Mouse (Mus musculus) liver, embryonic 14 days (tissue): ENCODE data around the gene Syne3. TPM values are rescaled to one million over a fixed set of nuclear protein-coding genes. Genes with fewer than 3 reads are reported as not detected.

Experiments
- polyA plus RNA-seq: library from polyadenylated mRNA; depleted of rRNA; stranded (reverse); fragments of >200 nt; gene quantifications from 2 replicates; pipeline ENCODE4 v1.2.3, GENCODE M21; 2012; rRNA removed

Syne3 gene
- polyA plus RNA-seq, result 2.0 and 2.1 TPM in 2 replicates

GRCm38 (mm10) chr12:105009370-105010212 lies at the start of gene Syne3:
Gene Syne3, minus strand, starts transcription at chr12:105009809.

GRCm38 (mm10) chr12:105032147-105032831 lies 22.7 kb upstream of the Syne3 start, which contains the start of gene Glrx5:
Gene Glrx5, plus strand, starts transcription at chr12:105032688.

Other genes starting within 250 kb of the Syne3 start
- 0.28 and 0.32 TPM in 2 replicates for gene Clmn, start 144.7 kb downstream of the Syne3 start, polyA plus RNA-seq
- 197 and 254 TPM in 2 replicates for gene Glrx5, start 22.9 kb upstream of the Syne3 start, polyA plus RNA-seq
- 0.03 TPM in 1 of 2 replicates, not detected in the other for gene Tcl1b2, start 136.2 kb upstream of the Syne3 start, polyA plus RNA-seq
- not detected in 2 replicates for gene Tcl1b1, start 149.9 kb upstream of the Syne3 start, polyA plus RNA-seq
- gene Tcl1b5, start 166.5 kb upstream of the Syne3 start, polyA plus RNA-seq, result not detected in 2 replicates
- not detected in 2 replicates for gene Tcl1b3, start 181.2 kb upstream of the Syne3 start, polyA plus RNA-seq
- gene Tcl1b4, start 192.1 kb upstream of the Syne3 start, polyA plus RNA-seq, result not detected in 2 replicates
- not detected in 2 replicates for gene Tcl1, start 213.0 kb upstream of the Syne3 start, polyA plus RNA-seq